Mouse (Mus musculus): ENCODE data around the gene Mrpl55. TPM values are rescaled to one million over a fixed set of nuclear protein-coding genes. Genes with fewer than 3 reads are reported as not detected.

The Mrpl55 gene
- 123 and 131 TPM in 2 replicates for polyA plus RNA-seq (2016; fragmentation: Nextera tagmentation; extraction: Ambion mirVana)

DNA sequence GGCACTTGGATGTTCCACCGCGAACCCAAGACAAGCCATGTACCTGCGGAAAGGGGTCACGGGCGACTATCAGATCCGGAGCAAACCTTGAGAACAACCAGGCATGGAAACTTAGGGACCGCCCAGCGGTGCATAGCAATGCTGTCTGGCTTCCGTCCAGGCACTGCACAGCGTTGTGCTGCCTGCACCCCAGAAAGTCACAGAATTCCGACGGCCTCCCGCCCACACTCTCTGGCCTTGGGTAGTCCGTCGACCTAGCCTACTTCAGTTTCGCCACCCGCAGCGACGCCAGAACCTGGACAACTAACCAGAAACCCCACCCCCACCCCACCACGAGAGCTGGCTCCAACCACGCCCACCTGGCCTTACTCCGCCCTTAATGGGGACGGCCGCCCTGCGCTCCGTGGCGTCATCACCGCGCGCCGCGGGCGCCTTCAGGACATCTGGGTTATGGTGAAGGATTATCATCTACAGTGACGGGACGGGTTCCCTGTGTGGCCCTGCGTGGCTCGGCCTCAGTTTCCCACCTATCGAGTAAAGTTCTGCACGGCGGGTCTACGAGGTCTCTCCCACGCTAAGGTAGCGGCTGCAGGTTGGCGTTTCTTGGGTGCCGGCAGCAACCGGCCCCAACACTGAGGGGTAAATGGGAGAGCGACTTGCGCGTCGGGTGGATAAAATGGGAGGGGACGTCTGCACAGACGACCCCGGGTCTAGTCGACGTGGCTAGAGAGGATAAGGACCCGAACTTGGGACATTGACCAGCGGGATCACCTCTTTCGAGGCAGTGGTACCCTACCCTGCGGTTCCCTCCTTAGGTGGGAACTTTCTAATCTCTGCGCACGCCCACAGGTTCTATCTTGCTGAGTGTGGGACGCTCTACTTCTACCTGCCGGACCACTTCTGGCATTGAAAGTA, at the start of gene Mrpl55:
Gene Mrpl55 (plus strand): TSS at position 406 of the 915 bp plus-strand sequence.
- peaks cover 57% of the 10 kb centered on the region for H3K36me3 ChIP-seq
- peaks cover 16% of the 10 kb centered on the region for H3K4me1 ChIP-seq

DNA sequence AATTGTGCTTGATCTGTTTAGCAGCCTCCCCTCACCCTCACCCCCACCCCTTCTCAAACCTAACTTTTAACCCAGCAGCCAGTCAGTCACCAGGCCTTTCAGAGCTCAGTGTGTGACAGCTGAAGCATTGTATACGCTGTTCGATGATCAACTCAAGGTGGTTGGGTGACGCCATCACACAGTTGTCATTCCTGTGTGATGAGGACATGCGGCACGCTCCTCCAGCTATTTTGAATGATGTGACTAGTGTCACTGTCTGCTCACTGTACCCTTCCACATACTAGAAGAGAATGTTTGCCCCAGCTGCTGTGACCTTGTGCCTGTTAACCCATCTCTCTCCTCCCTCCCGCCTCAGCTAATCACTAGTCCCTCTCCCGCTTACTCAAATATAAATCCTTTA, 48.1 kb upstream of the Mrpl55 start:
- peaks cover 17% of the 10 kb centered on the region for H3K36me3 ChIP-seq
- H3K4me3 ChIP-seq: no peak overlapping the region
- H3K27ac ChIP-seq: no peak overlapping the region
- DNase-seq (ENCODE audit: low spot score): no peak
- no peaks in the 10 kb centered on the region for H3K27me3 ChIP-seq (ENCODE audit: low read depth, poor library complexity, severe bottlenecking)
- no peaks in the 10 kb centered on the region for H3K4me1 ChIP-seq
- H3K9me3 ChIP-seq (replicated peaks): no peaks in the 10 kb centered on the region
- 92% methylated on average over 7 of the region's 7 CpGs for WGBS

More for the DNA sequence above, at the start of gene Mrpl55:
- H3K4me3 ChIP-seq: peak within 1 kb of the TSS; percentile 81
- no peaks in the 10 kb centered on the region for H3K27me3 ChIP-seq (ENCODE audit: low read depth, poor library complexity, severe bottlenecking)
- H3K9me3 ChIP-seq (replicated peaks): no peaks in the 10 kb centered on the region
- peak; percentile 98 for DNase-seq (ENCODE audit: low spot score)
- under 1% methylated on average over 63 of the region's 63 CpGs for WGBS
- H3K27ac ChIP-seq: peak within 1 kb of the TSS; percentile 87

- Histone ChIP-seq H3K9me3 (replicated peaks) (no peaks in the 10 kb centered on the region), H3K36me3 (peaks cover 17% of the 10 kb centered on the region), H3K27me3 (ENCODE audit: low read depth, poor library complexity, severe bottlenecking) (no peaks in the 10 kb centered on the region), H3K4me1 (no peaks in the 10 kb centered on the region), H3K4me3 (no peak overlapping the region), H3K27ac (no peak overlapping the region)
- WGBS: 93% methylated on average over 5 of the region's 5 CpGs
- DNase-seq (ENCODE audit: low spot score): no peak
Observed at GRCm38 (mm10) chr11:59155900-59156299, 46.4 kb upstream of the Mrpl55 start.

DNA sequence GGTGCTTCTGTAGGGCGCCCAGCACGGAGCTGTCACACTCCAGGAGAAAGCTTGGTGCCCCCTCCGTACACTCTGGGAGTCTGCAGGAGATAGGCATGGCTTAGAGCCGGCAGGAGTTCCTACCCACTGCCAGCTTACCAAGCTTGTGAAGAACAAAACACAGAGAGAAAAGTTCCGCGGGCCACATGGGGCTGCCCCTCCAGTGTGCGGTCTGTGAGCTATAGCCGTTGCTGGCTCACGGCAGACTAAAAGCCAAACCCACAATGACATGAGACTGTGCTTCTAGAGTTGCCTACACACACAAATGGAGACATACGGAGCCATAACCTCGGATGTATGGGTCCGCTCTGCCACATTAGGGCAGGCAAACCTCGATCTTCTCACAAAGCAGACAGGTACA, 43.2 kb upstream of the Mrpl55 start:
- Histone ChIP-seq H3K9me3 (replicated peaks) (no peaks in the 10 kb centered on the region), H3K4me1 (peaks cover 13% of the 10 kb centered on the region; the same call in 1 of the 2 replicates), H3K27ac (no peak overlapping the region), H3K4me3 (no peak overlapping the region), H3K36me3 (peaks cover 17% of the 10 kb centered on the region), H3K27me3 (ENCODE audit: low read depth, poor library complexity, severe bottlenecking) (no peaks in the 10 kb centered on the region)
- 91% methylated on average over 13 of the region's 13 CpGs for WGBS
- no peak for DNase-seq (ENCODE audit: low spot score)

- Histone ChIP-seq H3K9me3 (replicated peaks) (no peaks in the 10 kb centered on the region), H3K27ac (no peak overlapping the region), H3K36me3 (peaks cover 17% of the 10 kb centered on the region), H3K27me3 (ENCODE audit: low read depth, poor library complexity, severe bottlenecking) (no peaks in the 10 kb centered on the region), H3K4me1 (peaks cover 16% of the 10 kb centered on the region; the same call in 1 of the 2 replicates), H3K4me3 (no peak overlapping the region)
- WGBS: 78% methylated on average over 4 of the region's 4 CpGs
- DNase-seq (ENCODE audit: low spot score): no peak
Observed at GRCm38 (mm10) chr11:59159558-59159957, 42.7 kb upstream of the Mrpl55 start.

- DNase-seq (ENCODE audit: low spot score): no peak
- WGBS: 84% methylated on average over 5 of the region's 5 CpGs
Observed at GRCm38 (mm10) chr11:59161398-59161797, 40.9 kb upstream of the Mrpl55 start.

DNA sequence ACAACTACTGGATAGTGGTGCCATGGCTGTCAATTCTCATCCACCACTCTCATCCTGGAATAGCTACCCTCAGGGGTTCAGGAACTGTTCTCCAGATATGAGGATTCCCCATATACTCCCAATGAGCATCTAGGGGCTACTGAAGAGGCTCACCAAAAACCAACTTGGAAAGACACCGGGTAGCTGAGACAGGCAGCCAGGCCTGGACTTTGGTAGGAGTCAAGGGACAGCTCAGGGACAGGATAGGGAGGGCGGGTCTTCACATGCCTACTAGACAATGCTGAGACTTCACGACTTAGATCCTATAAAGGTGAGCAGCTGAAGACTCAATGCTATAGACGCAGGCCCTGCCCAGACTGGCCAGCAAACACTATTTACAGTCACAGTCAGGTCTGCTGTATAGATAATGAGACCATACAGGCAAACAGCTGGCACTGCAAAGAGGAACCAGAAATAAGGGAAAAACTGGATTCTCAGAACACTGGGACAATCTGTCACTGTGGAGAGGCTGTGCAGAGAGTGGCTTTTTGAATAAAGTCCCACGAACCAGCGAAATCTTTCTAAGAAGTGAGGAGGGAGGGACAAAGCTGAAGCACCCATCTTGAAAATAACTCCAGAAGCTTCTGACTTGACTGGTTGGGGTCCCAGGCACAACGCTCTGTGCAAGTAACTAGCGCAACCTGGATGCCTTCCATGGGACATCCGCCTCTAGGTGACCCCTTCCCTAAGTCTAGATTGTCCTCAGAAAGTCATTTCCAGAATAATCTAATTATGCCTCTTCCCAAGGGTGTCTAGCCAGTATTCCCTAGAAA, 39.6 kb upstream of the Mrpl55 start:
- peaks cover 9% of the 10 kb centered on the region for H3K36me3 ChIP-seq
- peaks cover 16% of the 10 kb centered on the region; the same call in 1 of the 2 replicates for H3K4me1 ChIP-seq
- 61% methylated on average over 9 of the region's 9 CpGs for WGBS
- H3K27ac ChIP-seq: peak overlapping the region; percentile 94
- H3K9me3 ChIP-seq (replicated peaks): no peaks in the 10 kb centered on the region
- no peaks in the 10 kb centered on the region for H3K27me3 ChIP-seq (ENCODE audit: low read depth, poor library complexity, severe bottlenecking)
- no peak for DNase-seq (ENCODE audit: low spot score)
- H3K4me3 ChIP-seq: peak overlapping the region; percentile 69

More at GRCm38 (mm10) chr11:59161398-59161797, 40.9 kb upstream of the Mrpl55 start:
- peaks cover 16% of the 10 kb centered on the region; the same call in 1 of the 2 replicates for H3K4me1 ChIP-seq
- H3K27me3 ChIP-seq (ENCODE audit: low read depth, poor library complexity, severe bottlenecking): no peaks in the 10 kb centered on the region
- peaks cover 12% of the 10 kb centered on the region for H3K36me3 ChIP-seq
- H3K4me3 ChIP-seq: no peak overlapping the region
- no peak overlapping the region for H3K27ac ChIP-seq
- no peaks in the 10 kb centered on the region for H3K9me3 ChIP-seq (replicated peaks)

DNA sequence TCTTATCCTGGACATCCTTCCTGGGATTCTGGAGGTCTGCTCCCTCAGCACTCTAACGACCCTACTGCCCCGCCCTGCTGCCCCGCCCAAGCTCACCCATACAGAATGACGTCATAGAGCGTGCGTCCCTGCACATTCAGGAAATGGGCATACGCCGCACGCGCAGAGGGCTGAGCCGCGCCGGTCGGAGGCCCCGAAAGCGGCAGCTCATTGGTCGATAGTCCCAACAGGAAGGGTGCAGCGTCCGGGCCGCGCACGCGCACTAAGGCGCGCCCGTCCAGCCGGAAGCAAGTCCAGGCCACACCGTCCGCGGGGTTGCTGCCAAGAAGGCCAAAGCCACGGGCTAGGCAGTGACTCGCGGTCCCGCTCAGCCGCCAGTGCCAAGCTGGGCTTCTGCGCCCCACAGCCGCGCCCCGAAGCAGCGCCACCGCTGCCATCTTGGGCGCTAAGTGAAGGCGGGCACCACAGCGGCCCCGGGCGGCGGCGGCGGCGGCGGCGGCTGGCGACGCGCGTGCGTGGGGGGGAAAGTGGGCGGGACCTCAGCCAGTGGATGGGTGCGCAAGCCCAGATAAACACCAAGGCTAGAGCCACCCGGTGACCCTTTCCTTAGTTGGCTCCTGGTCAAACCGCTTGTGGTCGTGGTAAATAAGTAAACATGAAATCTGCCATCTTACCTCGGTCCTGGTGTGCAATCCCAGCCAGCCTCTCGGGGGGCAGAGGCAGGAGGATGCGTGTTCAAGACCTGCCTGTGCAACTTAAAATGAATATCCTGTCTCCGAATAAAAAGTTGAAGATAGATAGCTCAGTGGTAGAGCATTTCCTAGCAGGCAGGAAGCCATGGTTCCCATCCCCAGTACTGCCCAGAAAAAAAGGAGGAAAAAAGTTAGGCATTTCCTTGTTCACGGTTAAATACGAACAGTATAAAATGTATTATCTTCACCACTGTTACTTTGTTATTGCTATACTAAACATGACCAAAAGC, 38.7 kb upstream of the Mrpl55 start, which contains the start of gene Iba57:
Gene Iba57 (minus strand): TSS at position 485 of the 982 bp plus-strand sequence.
- DNase-seq (ENCODE audit: low spot score): peak; percentile 97
- Histone ChIP-seq H3K9me3 (replicated peaks) (no peaks in the 10 kb centered on the region), H3K27me3 (ENCODE audit: low read depth, poor library complexity, severe bottlenecking) (no peaks in the 10 kb centered on the region), H3K4me3 (peak within 1 kb of the TSS; percentile 69), H3K36me3 (no peaks in the 10 kb centered on the region), H3K27ac (peak within 1 kb of the TSS; percentile 94), H3K4me1 (peaks cover 16% of the 10 kb centered on the region; the same call in 1 of the 2 replicates)
- 3% methylated on average over 60 of the region's 68 CpGs for WGBS

- H3K4me3 ChIP-seq: peak overlapping the region; percentile 69
- H3K27me3 ChIP-seq (ENCODE audit: low read depth, poor library complexity, severe bottlenecking): no peaks in the 10 kb centered on the region
- peaks cover 16% of the 10 kb centered on the region; the same call in 1 of the 2 replicates for H3K4me1 ChIP-seq
- no peaks in the 10 kb centered on the region for H3K36me3 ChIP-seq
- peak overlapping the region; percentile 94 for H3K27ac ChIP-seq
- H3K9me3 ChIP-seq (replicated peaks): no peaks in the 10 kb centered on the region
- WGBS: 82% methylated on average over 9 of the region's 9 CpGs
- no peak for DNase-seq (ENCODE audit: low spot score)
Observed at GRCm38 (mm10) chr11:59164384-59164783, 37.9 kb upstream of the Mrpl55 start.

DNA sequence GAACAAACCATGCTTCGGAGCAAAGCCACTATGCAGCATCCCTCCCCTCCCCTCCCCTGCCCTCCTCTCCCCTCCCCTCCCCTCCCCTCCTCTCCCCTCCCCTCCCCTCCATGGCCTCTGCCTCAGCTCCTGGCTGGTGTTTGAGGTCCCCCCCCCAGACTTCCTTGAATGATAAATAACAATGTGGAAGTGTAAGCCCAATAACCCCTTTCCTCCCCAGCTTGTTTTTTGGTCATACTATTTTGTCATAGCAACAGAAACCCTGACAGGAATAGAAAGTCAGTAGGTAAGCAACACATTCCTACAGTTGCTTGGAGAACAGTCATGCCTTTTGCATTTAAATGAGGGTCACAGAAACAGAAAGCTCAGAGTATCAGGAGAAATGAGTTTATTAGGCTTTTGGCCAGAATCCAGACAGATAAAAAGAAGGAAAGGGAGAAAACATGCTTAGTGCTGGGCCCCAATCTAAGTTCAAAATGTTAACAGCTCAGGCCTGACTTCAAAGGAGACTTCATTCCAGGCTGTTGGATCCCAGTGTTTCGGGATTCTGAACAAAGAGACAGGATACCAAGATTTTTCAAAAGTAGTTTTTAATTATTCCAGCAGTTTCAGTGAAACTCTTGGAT, 36.6 kb upstream of the Mrpl55 start:
- H3K27ac ChIP-seq: no peak overlapping the region

DNA sequence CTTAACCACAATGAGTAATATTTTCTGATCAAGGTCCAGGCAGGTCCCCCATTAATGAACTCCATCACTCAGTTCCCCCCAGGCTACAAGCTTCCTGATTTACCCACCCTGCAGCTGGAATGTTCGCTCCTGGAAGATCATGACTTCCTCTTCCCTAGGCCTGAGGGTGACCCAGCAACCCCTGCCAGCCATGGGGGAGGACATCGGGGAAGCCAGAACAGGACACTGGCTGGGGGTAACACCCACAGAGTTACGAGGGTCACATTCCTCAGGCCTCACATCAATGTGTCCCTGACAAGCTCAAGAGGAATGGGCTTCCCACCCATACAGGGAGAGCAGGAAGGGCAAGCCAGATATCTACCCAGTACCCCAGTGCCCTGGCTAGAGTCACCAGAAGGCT, 32.5 kb upstream of the Mrpl55 start:
- H3K36me3 ChIP-seq: no peaks in the 10 kb centered on the region
- H3K27me3 ChIP-seq (ENCODE audit: low read depth, poor library complexity, severe bottlenecking): peaks cover 26% of the 10 kb centered on the region

More for the DNA sequence above, 36.6 kb upstream of the Mrpl55 start:
- H3K9me3 ChIP-seq (replicated peaks): no peaks in the 10 kb centered on the region
- WGBS: 69% methylated on average over 2 of the region's 2 CpGs
- no peaks in the 10 kb centered on the region for H3K27me3 ChIP-seq (ENCODE audit: low read depth, poor library complexity, severe bottlenecking)
- no peak overlapping the region for H3K4me3 ChIP-seq
- H3K36me3 ChIP-seq: no peaks in the 10 kb centered on the region
- H3K4me1 ChIP-seq: peaks cover 22% of the 10 kb centered on the region
- no peak for DNase-seq (ENCODE audit: low spot score)

More for the DNA sequence above, 32.5 kb upstream of the Mrpl55 start:
- no peak for DNase-seq (ENCODE audit: low spot score)
- H3K4me3 ChIP-seq: no peak overlapping the region
- WGBS: 56% methylated on average over 3 of the region's 3 CpGs
- no peak overlapping the region for H3K27ac ChIP-seq
- no peaks in the 10 kb centered on the region for H3K9me3 ChIP-seq (replicated peaks)
- peaks cover 6% of the 10 kb centered on the region for H3K4me1 ChIP-seq
